Mouse (Mus musculus) neural tube, embryonic 10.5 days (tissue): ENCODE data around the gene Zbtb43.

Experiments
- DNase-seq: peaks from one replicate; pipeline ENCODE4 v3.0.0-alpha.2; 2017; ENCODE audit warnings: low spot score; ENCODE audit errors: extremely low spot score

Zbtb43 gene

DNA sequence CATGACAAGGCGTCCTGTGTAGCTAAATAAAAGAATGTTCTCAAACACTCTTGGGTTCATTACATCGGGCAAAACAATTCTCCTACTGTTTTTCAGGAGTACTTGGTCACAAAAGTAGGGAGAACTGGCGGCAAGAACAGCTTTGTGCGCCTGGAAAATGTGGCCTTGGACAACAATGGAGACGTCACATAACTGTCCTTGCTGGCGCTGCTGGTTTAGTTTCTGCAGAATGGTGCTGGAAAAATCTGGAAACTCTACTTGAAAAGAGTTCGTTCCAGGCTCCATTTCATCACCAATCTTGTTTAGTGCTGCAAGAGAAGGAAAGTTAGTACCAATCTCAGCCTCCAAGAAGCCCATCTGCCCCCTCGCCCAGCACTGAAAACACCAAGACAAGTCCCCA is 13.5 kb downstream of the Zbtb43 start:
- DNase-seq: no peak

DNA sequence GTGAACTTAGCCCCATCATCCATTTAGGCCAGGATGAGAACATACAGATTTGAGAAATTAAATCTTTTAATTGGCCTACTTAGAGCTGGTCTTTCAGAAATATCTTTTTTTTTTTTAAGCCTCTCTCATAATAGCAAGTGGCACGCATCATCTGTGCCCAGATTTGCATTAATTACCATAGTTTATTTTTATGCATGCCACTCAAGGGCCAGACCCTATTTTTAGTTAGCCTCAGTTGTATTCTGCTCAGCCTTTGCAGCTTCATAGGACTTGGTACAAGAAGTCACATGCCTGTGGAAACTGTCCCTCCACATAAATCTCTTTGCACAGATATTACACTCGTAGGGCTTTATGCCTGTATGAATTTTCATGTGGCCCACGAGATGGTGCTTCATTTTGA is 14.9 kb downstream of the Zbtb43 start:
- DNase-seq: no peak

GRCm38 (mm10) chr2:33452721-33453120 is 15.6 kb downstream of the Zbtb43 start:
- no peak for DNase-seq

- no peak for DNase-seq
Measured at GRCm38 (mm10) chr2:33452140-33452539, 16.2 kb downstream of the Zbtb43 start.

DNA sequence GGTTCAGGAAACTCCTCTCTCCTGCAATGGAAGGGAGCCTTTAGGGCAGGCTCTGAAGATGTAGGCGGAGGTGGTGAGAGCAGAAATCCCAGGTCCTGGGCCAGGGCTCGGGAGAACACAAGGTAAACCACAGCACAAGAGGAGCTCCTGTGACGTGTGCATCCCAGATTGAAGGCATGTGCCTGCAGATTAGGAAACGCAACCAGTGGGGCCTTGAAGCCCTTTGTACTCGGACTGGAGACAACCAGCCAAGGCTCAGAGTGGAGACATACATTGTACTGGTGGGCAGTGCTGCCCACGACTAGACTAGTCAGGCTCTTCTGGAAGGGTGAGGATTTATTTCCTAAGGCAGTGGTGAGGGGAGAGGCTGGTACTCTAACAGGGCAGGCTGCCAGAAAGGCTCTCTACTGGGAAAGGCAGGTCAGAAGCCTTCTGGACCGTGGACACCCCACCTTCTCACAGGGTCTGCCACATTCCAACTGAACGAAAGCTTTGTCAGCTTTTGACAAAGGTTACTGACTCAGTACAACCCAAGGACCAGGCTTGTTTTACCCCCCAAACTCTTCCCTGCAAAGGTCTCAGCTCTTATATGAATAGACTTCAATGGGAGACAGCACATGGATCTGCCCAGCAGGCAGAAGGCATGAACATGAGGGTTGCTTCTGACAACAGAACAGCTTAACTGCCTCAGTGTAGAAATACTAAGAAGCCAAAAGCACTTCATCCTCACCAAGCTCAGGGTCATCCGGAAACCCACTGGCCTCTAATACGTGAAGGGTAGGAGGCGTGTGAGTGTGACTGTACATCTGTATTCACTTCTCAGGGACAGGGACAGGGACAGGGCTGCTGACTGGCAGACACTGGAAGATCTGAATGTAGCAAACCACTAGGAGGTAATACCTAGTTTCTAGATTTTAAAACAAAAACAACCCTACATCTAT is 17.1 kb downstream of the Zbtb43 start:
- DNase-seq: no peak

- DNase-seq: no peak
Measured at GRCm38 (mm10) chr2:33449119-33449873, 19.1 kb downstream of the Zbtb43 start.

DNA sequence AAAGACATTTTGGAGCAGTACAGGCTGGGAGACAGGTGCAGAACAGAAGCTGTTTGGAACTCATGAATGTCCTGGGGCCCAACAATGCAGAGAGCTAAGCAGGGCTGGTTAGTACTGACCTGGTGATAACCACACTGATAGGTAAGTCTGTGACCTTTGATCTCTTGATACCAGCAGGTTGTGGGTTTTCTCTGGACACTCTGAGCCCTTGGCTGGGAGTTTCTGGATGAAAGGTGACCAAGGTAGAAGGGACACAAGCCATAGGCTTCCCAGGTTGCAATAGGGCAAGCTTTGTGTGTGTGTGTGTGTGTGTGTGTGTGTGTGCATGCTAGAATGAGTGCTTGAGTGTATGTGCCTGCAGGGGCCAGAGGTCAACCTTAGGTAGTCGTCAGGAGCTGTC is 21.6 kb downstream of the Zbtb43 start:
- no peak for DNase-seq

GRCm38 (mm10) chr2:33445741-33446140 is 22.6 kb downstream of the Zbtb43 start:
- DNase-seq: no peak

DNA sequence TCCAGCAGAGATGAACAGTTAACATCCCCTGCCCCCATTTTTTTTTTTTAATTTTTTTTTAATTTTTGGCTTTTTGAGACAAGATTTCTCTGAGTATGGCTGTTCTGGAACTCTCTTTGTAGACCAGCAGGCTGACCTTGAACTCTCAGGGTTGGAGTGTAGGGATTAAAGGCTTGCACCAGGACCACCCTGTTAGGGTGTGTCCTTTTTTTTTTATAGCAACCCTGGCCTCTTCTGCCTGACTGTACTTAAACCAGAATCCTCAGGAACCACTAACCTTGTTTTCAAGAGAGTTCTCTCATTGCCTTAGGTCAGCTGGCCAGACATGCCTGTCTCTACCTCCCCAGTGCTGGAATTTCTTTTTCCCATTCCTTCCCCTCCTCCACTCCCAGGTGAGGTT is 23.5 kb downstream of the Zbtb43 start:
- DNase-seq: no peak

- DNase-seq: no peak
Measured at GRCm38 (mm10) chr2:33444358-33444757, 24.0 kb downstream of the Zbtb43 start.

GRCm38 (mm10) chr2:33442701-33443100 is 25.7 kb downstream of the Zbtb43 start:
- no peak for DNase-seq

- no peak for DNase-seq
Measured at GRCm38 (mm10) chr2:33440893-33441292, 27.5 kb downstream of the Zbtb43 start.

- no peak for DNase-seq
Measured at GRCm38 (mm10) chr2:33439980-33440670, 28.2 kb downstream of the Zbtb43 start.

DNA sequence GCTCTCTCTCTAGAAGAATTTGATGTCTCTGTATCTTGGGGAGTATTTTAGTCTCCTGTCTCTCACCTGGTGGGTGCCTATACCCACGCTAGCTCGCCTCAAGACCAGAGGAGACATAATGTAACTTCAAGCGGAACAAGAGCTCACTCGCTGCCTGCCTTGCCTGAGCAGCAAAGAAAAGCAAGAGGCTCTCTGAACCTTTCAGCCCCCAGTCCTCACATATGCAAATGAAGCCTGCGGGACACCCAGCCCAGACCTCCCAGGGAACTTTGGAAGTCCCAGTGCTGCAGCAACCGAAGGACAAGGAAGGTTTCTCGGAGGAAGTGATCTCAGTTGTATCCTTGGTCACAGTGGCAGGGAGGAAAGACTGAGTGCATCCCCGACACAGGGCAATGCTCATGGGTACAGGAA is 28.9 kb downstream of the Zbtb43 start:
- DNase-seq: no peak

DNA sequence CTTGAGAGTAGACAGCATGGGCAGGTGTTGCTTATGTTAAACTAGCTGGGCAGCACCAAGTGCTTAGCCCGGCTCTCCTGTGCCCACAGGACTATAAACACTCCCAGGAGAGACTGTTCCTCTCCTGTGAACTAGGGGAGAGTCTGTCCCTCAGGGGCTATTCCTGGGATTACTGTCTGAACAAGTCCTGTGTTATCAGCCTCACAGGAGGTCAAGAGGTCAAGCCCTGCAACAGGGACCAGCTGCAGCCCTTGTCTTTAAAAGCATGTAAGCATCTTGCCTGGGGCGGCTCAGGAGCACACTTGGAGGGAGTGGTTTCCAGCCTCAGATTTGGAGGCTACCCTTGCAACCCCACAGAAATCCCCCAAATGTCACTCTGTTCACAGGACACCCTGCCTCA is 30.0 kb downstream of the Zbtb43 start:
- DNase-seq: peak; percentile 47

GRCm38 (mm10) chr2:33437184-33437583 is 31.2 kb downstream of the Zbtb43 start:
- DNase-seq: no peak

GRCm38 (mm10) chr2:33436035-33436580 is 32.3 kb downstream of the Zbtb43 start:
- DNase-seq: peak; percentile 50

DNA sequence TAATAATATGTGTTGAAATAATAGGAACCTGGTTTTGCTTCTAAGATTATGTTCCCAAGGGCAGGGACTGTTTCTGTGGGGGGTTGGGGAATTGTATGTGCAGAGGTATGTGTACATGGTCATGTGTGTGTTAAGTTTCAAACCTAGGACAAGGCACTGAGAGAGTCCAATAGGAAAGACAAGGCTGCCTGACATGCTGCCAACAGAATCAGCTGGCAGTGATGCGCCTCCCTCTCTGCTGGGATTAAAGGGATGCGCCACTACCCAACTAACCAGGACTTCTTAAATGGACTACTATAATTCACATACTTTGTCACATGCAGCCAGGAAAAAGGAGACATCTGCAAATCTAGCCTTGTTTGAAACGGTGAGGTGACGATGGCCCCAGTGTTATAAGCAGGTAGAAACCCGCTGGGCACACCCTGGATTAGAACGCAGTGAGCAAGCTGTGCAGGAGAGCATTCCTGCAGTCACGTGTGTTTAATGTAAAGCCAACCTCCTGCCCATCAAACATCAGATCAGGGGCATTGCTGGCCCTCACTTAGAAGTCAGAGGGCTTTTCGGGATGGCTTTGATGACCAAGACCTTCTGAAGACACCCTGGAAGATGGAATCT is 33.2 kb downstream of the Zbtb43 start:
- no peak for DNase-seq

GRCm38 (mm10) chr2:33432877-33433276 is 35.5 kb downstream of the Zbtb43 start:
- no peak for DNase-seq

DNA sequence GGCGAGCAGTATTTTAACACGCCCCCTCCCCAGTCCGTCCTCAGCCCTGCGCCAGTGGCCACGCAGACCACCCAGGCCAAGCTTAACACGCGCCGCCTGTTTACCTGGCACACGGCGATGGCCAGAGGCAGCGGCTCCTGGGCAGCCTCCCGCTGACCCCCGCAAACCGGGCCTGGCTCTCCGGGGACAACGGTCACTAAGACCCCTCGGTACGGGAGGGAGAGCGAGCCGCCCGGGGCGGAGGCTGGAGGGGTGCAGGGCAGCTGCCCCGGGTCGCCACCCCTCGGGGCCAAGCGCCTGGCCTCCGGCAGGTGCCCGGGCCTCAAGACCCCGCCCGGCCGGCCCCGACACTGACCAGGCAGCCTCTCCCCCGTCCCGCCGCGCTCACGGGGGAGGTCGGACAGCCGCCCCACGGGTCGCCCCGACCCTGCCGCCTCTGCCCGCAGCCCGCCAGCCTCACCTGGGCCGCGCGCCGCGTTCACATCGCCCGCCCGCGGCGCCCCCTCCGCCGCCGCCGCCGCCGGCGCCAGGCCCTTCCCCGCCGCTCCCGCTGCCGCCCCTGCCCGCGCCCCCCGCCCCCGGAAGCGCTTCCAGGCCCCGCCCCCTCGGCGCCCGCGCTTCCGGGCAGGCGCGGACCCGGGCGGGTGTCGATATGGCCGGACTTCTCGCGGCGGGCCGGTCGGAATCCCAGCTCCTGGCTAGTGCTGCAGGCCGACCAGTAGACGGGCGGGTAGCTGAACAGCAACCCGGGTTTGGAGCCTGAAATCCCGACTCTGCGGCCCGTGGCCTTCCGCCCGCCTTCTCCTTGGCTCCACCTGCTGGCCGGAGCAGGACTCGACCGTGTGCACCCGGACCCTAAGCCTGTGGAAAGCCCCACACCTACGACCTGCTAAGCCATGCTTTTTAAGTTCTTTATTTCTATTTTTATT is 37.3 kb downstream of the Zbtb43 start, which contains the start of gene Zbtb34:
TSS of gene Zbtb34 (minus strand) at position 554 of the 929 bp plus-strand sequence.
- DNase-seq: peak; percentile 81
